Mouse (Mus musculus): Measurements from ENCODE around the gene Lmtk2.

DNA sequence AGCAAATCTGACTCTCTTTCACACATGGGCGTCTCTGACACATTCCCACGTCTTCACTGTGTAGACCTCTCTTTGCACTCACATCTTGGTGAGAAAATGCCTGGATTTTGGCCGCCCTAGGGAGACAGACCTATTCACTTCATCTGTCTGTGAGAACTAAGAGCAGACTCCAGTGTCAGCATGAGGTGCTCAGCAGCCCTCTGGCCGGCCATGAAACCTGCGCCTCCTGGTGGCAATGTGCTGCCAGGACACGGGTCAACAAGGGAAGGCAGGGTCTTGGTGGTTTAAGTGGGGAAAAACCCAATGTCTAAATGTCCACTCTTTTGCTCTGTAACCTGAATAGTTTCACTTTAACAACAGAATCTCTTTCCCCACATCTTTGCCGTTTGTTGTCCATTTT is 114.2 kb downstream of the Lmtk2 start:
- TF ChIP-seq CTCF (IDR thresholded peaks at IDR 0.05; ENCODE audit: extremely low read depth, insufficient read depth, low read length) (peak; percentile 77), POLR2A (IDR thresholded peaks at IDR 0.05; ENCODE audit: extremely low read depth, insufficient read depth, low read length) (no peak)

Measured in cortical plate, adult 2 months (tissue).